Comparison of ENCODE assay signal across 8 mouse cellular contexts in the genomic region with DNA sequence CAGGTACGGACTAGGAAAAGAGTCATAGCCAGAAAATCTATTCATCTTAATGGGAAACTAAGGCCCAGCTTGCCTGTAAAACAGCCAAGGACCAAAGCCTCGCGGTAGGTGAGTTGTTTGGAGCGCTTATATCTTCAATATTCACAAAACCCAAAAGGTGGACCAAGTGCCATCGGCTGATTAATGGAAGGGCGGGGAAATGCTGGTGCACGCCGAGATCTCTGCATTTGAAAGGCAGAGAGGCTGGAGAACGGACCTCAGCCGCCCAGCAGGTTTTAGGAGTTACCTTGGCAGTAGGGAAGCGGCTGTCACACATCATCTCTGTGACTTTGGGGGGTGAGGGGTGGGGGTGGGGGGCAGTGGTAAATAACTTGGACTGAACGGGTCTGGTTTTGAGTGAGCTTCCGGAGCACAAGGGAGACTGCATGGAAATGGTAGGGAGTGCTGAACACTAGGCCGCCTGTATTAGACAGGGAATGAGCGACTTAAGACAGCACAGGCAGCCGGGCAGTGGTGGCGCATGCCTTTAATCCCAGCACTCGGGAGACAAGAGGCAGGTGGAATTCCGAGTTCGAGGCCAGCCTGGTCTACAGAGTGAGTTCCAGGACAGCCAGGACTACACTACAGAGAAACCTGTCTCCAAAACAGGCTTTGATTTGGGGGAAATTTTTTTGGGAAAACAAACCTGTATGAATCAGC. TPM values are rescaled to one million over a fixed set of nuclear protein-coding genes. Genes with fewer than 3 reads are reported as not detected.
A peak's percentile ranks its signal among the peaks of the same experiment; 100 is the strongest.
DNase-seq lines count a peak whose midpoint lies in the region; ATAC-seq and TF ChIP-seq lines count a peak whose summit lies in the region.

No protein-coding gene starts in this region.

- peaks cover 4% of the 10 kb centered on the region; the same call in 1 of the 2 replicates for H3K4me1 ChIP-seq in kidney, adult 2 months (ENCODE audit: control insufficient read depth, insufficient read depth, low read length)
- peaks cover 24% of the 10 kb centered on the region for H3K4me1 ChIP-seq in forebrain, embryonic 15.5 days

- 3% methylated on average over 20 of the region's 20 CpGs for WGBS in kidney, adult 2 months
- WGBS in forebrain, embryonic 15.5 days, result 8% methylated on average over 20 of the region's 20 CpGs
- 8% methylated on average over 20 of the region's 20 CpGs for WGBS in macrophage (ENCODE audit: missing documents)

- DNase-seq in kidney, adult 2 months, result no peak
- no peak for DNase-seq in kidney, postnatal 10 days
- DNase-seq in MN1 (ENCODE audit: low spot score), result peak; percentile 93
- no peak for DNase-seq in urinary bladder, postnatal 14 days (ENCODE audit: low spot score)
- no peak for DNase-seq in frontal cortex, postnatal 36 days (ENCODE audit: low spot score in 2 of 2)
- DNase-seq in urinary bladder, postnatal 10 days (ENCODE audit: low spot score), result no peak

- no peaks in the 10 kb centered on the region for H3K9me3 ChIP-seq in forebrain, embryonic 15.5 days

- no peak for TF ChIP-seq POLR2A in kidney, adult 2 months (IDR thresholded peaks at IDR 0.05; ENCODE audit: low read depth, low read length)

- peaks cover 40% of the 10 kb centered on the region for H3K79me2 ChIP-seq in macrophage (ENCODE audit: inconsistent target)

- 0 out of 2 replicates have a peak, but pooled peaks cover 2% of the 10 kb centered on the region for H3K36me3 ChIP-seq in kidney, adult 2 months (ENCODE audit: control insufficient read depth, insufficient read depth, low read length)
- peaks cover 29% of the 10 kb centered on the region for H3K36me3 ChIP-seq in forebrain, embryonic 15.5 days
- H3K36me3 ChIP-seq in macrophage (ENCODE audit: inconsistent target), result peaks cover 15% of the 10 kb centered on the region; the same call in 1 of the 2 replicates

- peak overlapping the region; percentile 83 for H3K9ac ChIP-seq in forebrain, embryonic 15.5 days (replicated peaks)

- H3K27ac ChIP-seq in kidney, adult 2 months (ENCODE audit: insufficient read depth, low read depth, low read length), result peak overlapping the region; percentile 8; the same call in 1 of the 2 replicates
- 0 out of 2 replicates have a peak overlapping the region, but pooled peaks have one; percentile 4 for H3K27ac ChIP-seq in forebrain, embryonic 15.5 days (replicated peaks)
- peak overlapping the region; percentile 40 for H3K27ac ChIP-seq in macrophage

- H3K4me3 ChIP-seq in kidney, adult 2 months (ENCODE audit: insufficient read depth, low read depth, low read length), result peak overlapping the region; percentile 68
- H3K4me3 ChIP-seq in forebrain, embryonic 15.5 days, result peak overlapping the region; percentile 77
- H3K4me3 ChIP-seq in macrophage (ENCODE audit: inconsistent target), result peak overlapping the region; percentile 93

- TF ChIP-seq CTCF in kidney, adult 2 months (conservative IDR thresholded peaks at IDR 0.05; ENCODE audit: insufficient read depth, insufficient read length, low read depth, low read length), result no peak

- H3K27me3 ChIP-seq in kidney, adult 2 months (replicated peaks; ENCODE audit: control insufficient read depth, insufficient read depth, low read length), result no peaks in the 10 kb centered on the region
- no peaks in the 10 kb centered on the region for H3K27me3 ChIP-seq in forebrain, embryonic 15.5 days

- H3K4me2 ChIP-seq in forebrain, embryonic 15.5 days (replicated peaks), result peak overlapping the region; percentile 75

- no peak; the same call in 1 of the 2 replicates for ATAC-seq in forebrain, embryonic 15.5 days (replicated peaks)

RNA-seq across cellular contexts. Expression of gene Alkbh4, which starts 0.5 kb away (rescaled TPM):
- polyA plus RNA-seq in kidney, adult 2 months (2012; rRNA removed), result 11.1 and 11.8 TPM in 2 replicates
- 18.4 and 19.5 TPM in 2 replicates for polyA plus RNA-seq in forebrain, embryonic 15.5 days (2015; fragmentation: Nextera tagmentation; extraction: Ambion mirVana)
- 10 to 100 TPM in 6 of 26 experiments, 1 to 10 TPM in 19, under 1 TPM in 1; 0.82 to 14.3 (median 5.4) TPM for total RNA-seq in macrophage (2018; cell fraction: chromatin; rRNA removed)
- 10 to 100 TPM in 5 of 26 experiments, 1 to 10 TPM in 21; 2.0 to 12.4 (median 8.2) TPM for total RNA-seq in macrophage (2018; cell fraction: cytosol; rRNA removed)
- total RNA-seq in macrophage (2018; cell fraction: nucleus; rRNA removed), result 10 to 100 TPM in 9 of 26 experiments, 1 to 10 TPM in 17; 1.6 to 16.2 (median 7.5) TPM
- polyA plus RNA-seq in macrophage (2018), result 3.8 to 8.1 TPM (median 7.9 TPM) in 3 replicates

RNA-seq across cellular contexts. Expression of gene Lrwd1, which starts 0.6 kb away (rescaled TPM):
- polyA plus RNA-seq in kidney, adult 2 months (2012; rRNA removed), result 18.4 and 19.9 TPM in 2 replicates
- 36.8 and 36.9 TPM in 2 replicates for polyA plus RNA-seq in forebrain, embryonic 15.5 days (2015; fragmentation: Nextera tagmentation; extraction: Ambion mirVana)
- 10 to 100 TPM in 23 of 26 experiments, 1 to 10 TPM in 3; 7.4 to 46.2 (median 24.5) TPM for total RNA-seq in macrophage (2018; cell fraction: chromatin; rRNA removed)
- total RNA-seq in macrophage (2018; cell fraction: cytosol; rRNA removed), result 10 to 100 TPM in 4 of 26 experiments, 1 to 10 TPM in 22; 4.8 to 11.6 (median 8.1) TPM
- total RNA-seq in macrophage (2018; cell fraction: nucleus; rRNA removed), result 10 to 100 TPM in 15 of 26 experiments, 1 to 10 TPM in 11; 6.6 to 29.7 (median 12.1) TPM
- polyA plus RNA-seq in macrophage (2018), result 6.0 to 13.5 TPM (median 9.4 TPM) in 3 replicates

RNA-seq across cellular contexts. Expression of gene Polr2j, which starts 20.0 kb away (rescaled TPM):
- polyA plus RNA-seq in kidney, adult 2 months (2012; rRNA removed), result 88.9 and 103 TPM in 2 replicates
- polyA plus RNA-seq in forebrain, embryonic 15.5 days (2015; fragmentation: Nextera tagmentation; extraction: Ambion mirVana), result 230 and 234 TPM in 2 replicates
- total RNA-seq in macrophage (2018; cell fraction: chromatin; rRNA removed), result 10 to 100 TPM in 5 of 26 experiments, 1 to 10 TPM in 21; 2.0 to 13.9 (median 6.0) TPM
- 10 to 100 TPM; 39.3 to 85.6 (median 60.6) TPM for total RNA-seq in macrophage (2018; cell fraction: cytosol; rRNA removed)
- total RNA-seq in macrophage (2018; cell fraction: nucleus; rRNA removed), result 10 to 100 TPM in 17 of 26 experiments, 1 to 10 TPM in 9; 6.1 to 23.0 (median 13.5) TPM
- 75.0 to 118 TPM (median 101 TPM) in 3 replicates for polyA plus RNA-seq in macrophage (2018)

RNA-seq across cellular contexts. Expression of gene Orai2, which starts 34.1 kb away (rescaled TPM):
- 9.7 and 12.7 TPM in 2 replicates for polyA plus RNA-seq in kidney, adult 2 months (2012; rRNA removed)
- 35.0 and 39.1 TPM in 2 replicates for polyA plus RNA-seq in forebrain, embryonic 15.5 days (2015; fragmentation: Nextera tagmentation; extraction: Ambion mirVana)
- 1,000 to 10,000 TPM in 4 of 26 experiments, 100 to 1,000 TPM in 14, 10 to 100 TPM in 8; 34.7 to 1,259 (median 261) TPM for total RNA-seq in macrophage (2018; cell fraction: chromatin; rRNA removed)
- total RNA-seq in macrophage (2018; cell fraction: cytosol; rRNA removed), result 100 to 1,000 TPM in 2 of 26 experiments, 10 to 100 TPM in 24; 13.7 to 103 (median 22.1) TPM
- 100 to 1,000 TPM in 18 of 26 experiments, 10 to 100 TPM in 8; 26.9 to 743 (median 214) TPM for total RNA-seq in macrophage (2018; cell fraction: nucleus; rRNA removed)
- 7.1 to 19.8 TPM (median 13.8 TPM) in 3 replicates for polyA plus RNA-seq in macrophage (2018)

RNA-seq across cellular contexts. Expression of gene Rasa4, which starts 52.7 kb away (rescaled TPM):
- 7.6 and 9.1 TPM in 2 replicates for polyA plus RNA-seq in kidney, adult 2 months (2012; rRNA removed)
- 6.0 and 6.3 TPM in 2 replicates for polyA plus RNA-seq in forebrain, embryonic 15.5 days (2015; fragmentation: Nextera tagmentation; extraction: Ambion mirVana)
- 1,000 to 10,000 TPM in 17 of 26 experiments, 100 to 1,000 TPM in 9; 637 to 2,788 (median 1,448) TPM for total RNA-seq in macrophage (2018; cell fraction: chromatin; rRNA removed)
- total RNA-seq in macrophage (2018; cell fraction: cytosol; rRNA removed), result 100 to 1,000 TPM in 24 of 26 experiments, 10 to 100 TPM in 2; 98.6 to 294 (median 162) TPM
- total RNA-seq in macrophage (2018; cell fraction: nucleus; rRNA removed), result 1,000 to 10,000 TPM in 3 of 26 experiments, 100 to 1,000 TPM in 23; 233 to 2,281 (median 710) TPM
- polyA plus RNA-seq in macrophage (2018), result 51.3 to 186 TPM (median 61.5 TPM) in 3 replicates
